Mouse (Mus musculus) brain, embryonic 14.5 days (tissue): ENCODE data around the gene Olfr1110.

Experiments used
- CTCF ChIP-seq: fragments of 200-500 bp; IDR thresholded peaks from 2 replicates; pipeline ENCODE4 v1.5.1; 2012; ENCODE audit warnings: inconsistent platforms, mild to moderate bottlenecking, moderate library complexity, borderline replicate concordance; ENCODE audit not compliant: insufficient read depth, insufficient read length; ENCODE audit errors: extremely low read depth
- POLR2A ChIP-seq: fragments of 200-500 bp; IDR thresholded peaks from 2 replicates; pipeline ENCODE4 v1.6.1; 2012; ENCODE audit warnings: mild to moderate bottlenecking, inconsistent platforms, borderline replicate concordance; ENCODE audit not compliant: poor library complexity, insufficient read depth, insufficient read length, severe bottlenecking; ENCODE audit errors: extremely low read depth

- TF ChIP-seq CTCF (no peak), POLR2A (no peak)
Measured at GRCm38 (mm10) chr2:87095908-87096307, 44.2 kb downstream of the Olfr1110 start, which contains the start of gene Olfr1109.
